Mouse (Mus musculus): ENCODE measurements around the gene Milr1.

- TF ChIP-seq CTCF (IDR thresholded peaks at IDR 0.05; ENCODE audit: control insufficient read depth, insufficient read depth, insufficient read length): no peak
- no peak for TF ChIP-seq MAX (IDR thresholded peaks at IDR 0.05)
- no peak for TF ChIP-seq USF1 (IDR thresholded peaks at IDR 0.05; ENCODE audit: low read depth)
- TF ChIP-seq MYOD1 (IDR thresholded peaks at IDR 0.05; ENCODE audit: control insufficient read depth, insufficient read length, low read depth): no peak
Measured at GRCm38 (mm10) chr11:106737178-106737621, 13.8 kb upstream of the Milr1 start.
